Mouse (Mus musculus) stomach, embryonic 16.5 days (tissue): Measurements from ENCODE around the gene Dync1i2. TPM values are rescaled to one million over a fixed set of nuclear protein-coding genes. Genes with fewer than 3 reads are reported as not detected.

Experiments
- ATAC-seq: fragments of 200-750 bp; cut with Nextera tagmentation; 2 replicates; pipeline ENCODE4 v1.8.0; 2017; ENCODE audit warnings: moderate number of reproducible peaks, moderate TSS enrichment; ENCODE audit not compliant: insufficient read depth, low FRiP score
- H3K27ac ChIP-seq: fragments of 300-500 bp; sonication (generic); 2 replicates; pipeline ENCODE4 v1.5.1; 2014; ENCODE audit warnings: low read length
- H3K27me3 ChIP-seq: fragments of 300-500 bp; sonication (generic); 2 replicates; pipeline ENCODE4 v1.6.1; 2014; ENCODE audit warnings: low read length, control low read depth, mixed read lengths; ENCODE audit not compliant: control insufficient read depth, insufficient read depth
- H3K36me3 ChIP-seq: fragments of 300-500 bp; sonication (generic); 2 replicates; pipeline ENCODE4 v1.6.1; 2014; ENCODE audit warnings: low read length; ENCODE audit not compliant: control insufficient read depth, insufficient read depth
- H3K4me1 ChIP-seq: fragments of 300-500 bp; sonication (generic); 2 replicates; pipeline ENCODE4 v1.6.1; 2014; ENCODE audit warnings: low read length, control low read depth, mixed read lengths; ENCODE audit not compliant: control insufficient read depth, insufficient read depth
- H3K4me2 ChIP-seq: fragments of 300-500 bp; sonication (generic); 2 replicates; pipeline ENCODE4 v1.6.1; 2014; ENCODE audit warnings: low read depth, low read length, mixed read lengths
- H3K4me3 ChIP-seq: fragments of 300-500 bp; sonication (generic); replicated peaks from 2 replicates; pipeline ENCODE4 v1.5.1; 2014; ENCODE audit warnings: mild to moderate bottlenecking, low read length
- H3K9ac ChIP-seq: fragments of 300-500 bp; sonication (generic); 2 replicates; pipeline ENCODE4 v1.6.1; 2014; ENCODE audit warnings: low read length
- H3K9me3 ChIP-seq: fragments of 300-500 bp; sonication (generic); replicated peaks from 2 replicates; pipeline ENCODE4 v1.6.1; 2016; ENCODE audit warnings: low read length, control low read depth; ENCODE audit not compliant: control insufficient read depth
- WGBS: fragments of 180-500 bp; shearing (Covaris S2); extraction: QIAGEN DNeasy Blood & Tissue Kit; methylation state at CpG from one replicate; pipeline ENCODE4 v1.1.7; 2014; 5-methylcytosine and 5-hydroxymethylcytosine counted together
- polyA plus RNA-seq: library from polyadenylated mRNA; unstranded; fragments of >200 nt; fragmentation: Nextera tagmentation; extraction: Ambion mirVana; gene quantifications from 2 replicates; pipeline ENCODE4 v1.2.1, GENCODE M21; 2015

The Dync1i2 gene
- polyA plus RNA-seq, 1 experiment from 2014 or later = 77.1 TPM

DNA sequence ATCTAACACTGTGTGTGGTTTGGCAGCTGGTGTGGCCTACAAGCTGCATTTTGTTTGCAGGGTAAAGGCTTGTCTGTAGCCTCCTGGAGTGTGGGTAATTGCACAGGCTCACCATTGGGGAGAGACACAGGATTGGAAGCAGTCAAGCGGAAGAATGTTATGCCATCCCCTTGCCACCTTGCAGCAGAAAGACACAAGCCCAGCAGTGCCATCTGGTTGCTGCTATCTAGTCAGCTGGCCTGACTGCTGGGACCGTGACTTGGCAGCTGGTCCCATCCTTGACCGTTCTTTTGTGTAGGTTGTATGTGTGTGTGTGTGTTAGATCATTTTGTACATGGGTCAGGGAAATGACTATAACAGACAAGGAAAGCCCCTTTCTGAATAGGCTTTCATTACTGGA is 33.9 kb downstream of the Dync1i2 start:
- H3K9me3 ChIP-seq = no peaks in the 10 kb centered on the region
- no peak overlapping the region for H3K9ac ChIP-seq
- no peaks in the 10 kb centered on the region for H3K4me1 ChIP-seq
- no peaks in the 10 kb centered on the region for H3K27me3 ChIP-seq
- no peak for ATAC-seq
- H3K27ac ChIP-seq = no peak overlapping the region
- WGBS = 88% methylated on average over 3 of the region's 3 CpGs
- no peak overlapping the region for H3K4me2 ChIP-seq
- H3K4me3 ChIP-seq = no peak overlapping the region
- peaks cover 11% of the 10 kb centered on the region; the same call in 1 of the 2 replicates for H3K36me3 ChIP-seq

DNA sequence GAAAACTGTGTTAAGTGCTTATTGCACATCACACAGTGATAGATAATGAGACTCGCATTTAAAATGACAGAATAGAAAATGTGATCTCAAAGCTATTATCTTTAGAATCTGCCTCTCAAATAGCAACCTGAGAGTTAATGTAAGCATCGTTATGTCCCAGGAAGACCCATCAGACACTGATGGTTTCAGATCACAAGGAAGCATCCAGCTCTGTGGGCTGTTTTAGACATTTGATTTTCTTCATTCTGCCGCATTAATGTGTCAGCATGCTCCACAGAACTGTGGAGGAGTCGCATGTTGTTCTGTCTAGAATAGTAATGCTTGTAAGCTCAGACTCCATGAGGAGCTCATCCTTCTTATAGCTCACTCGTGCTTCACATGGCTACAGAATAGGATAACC is 34.6 kb downstream of the Dync1i2 start:
- peaks cover 11% of the 10 kb centered on the region; the same call in 1 of the 2 replicates for H3K36me3 ChIP-seq
- H3K9me3 ChIP-seq = no peaks in the 10 kb centered on the region
- no peak overlapping the region for H3K4me2 ChIP-seq
- H3K4me1 ChIP-seq = no peaks in the 10 kb centered on the region
- no peak for ATAC-seq
- H3K27me3 ChIP-seq = no peaks in the 10 kb centered on the region
- 85% methylated on average over 5 of the region's 5 CpGs for WGBS
- H3K4me3 ChIP-seq = no peak overlapping the region
- no peak overlapping the region for H3K27ac ChIP-seq
- H3K9ac ChIP-seq = no peak overlapping the region

DNA sequence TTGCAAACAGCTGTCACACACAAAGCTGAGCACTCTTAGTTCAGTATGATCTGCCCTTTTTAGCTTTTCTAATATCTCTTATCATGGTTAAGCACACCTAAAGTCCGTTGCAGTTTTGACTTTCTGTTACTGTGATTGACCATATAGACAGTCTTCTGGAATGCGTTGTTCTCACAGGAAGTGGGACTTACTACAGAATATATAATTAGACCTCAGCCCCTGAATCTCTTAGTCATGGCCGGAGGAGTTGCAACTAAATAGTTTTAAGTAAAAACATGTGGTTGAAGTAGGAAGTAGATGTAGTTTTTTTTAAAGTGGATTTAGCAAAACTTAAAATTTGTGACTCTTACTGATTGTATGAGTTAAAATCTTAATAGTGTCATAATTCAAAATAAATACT is 36.6 kb downstream of the Dync1i2 start:
- Histone ChIP-seq H3K36me3 (peaks cover 11% of the 10 kb centered on the region; the same call in 1 of the 2 replicates), H3K9me3 (no peaks in the 10 kb centered on the region), H3K4me3 (no peak overlapping the region), H3K27me3 (no peaks in the 10 kb centered on the region), H3K27ac (no peak overlapping the region), H3K9ac (no peak overlapping the region), H3K4me1 (no peaks in the 10 kb centered on the region), H3K4me2 (no peak overlapping the region)
- WGBS = 75% methylated on average over 3 of the region's 3 CpGs
- no peak for ATAC-seq

DNA sequence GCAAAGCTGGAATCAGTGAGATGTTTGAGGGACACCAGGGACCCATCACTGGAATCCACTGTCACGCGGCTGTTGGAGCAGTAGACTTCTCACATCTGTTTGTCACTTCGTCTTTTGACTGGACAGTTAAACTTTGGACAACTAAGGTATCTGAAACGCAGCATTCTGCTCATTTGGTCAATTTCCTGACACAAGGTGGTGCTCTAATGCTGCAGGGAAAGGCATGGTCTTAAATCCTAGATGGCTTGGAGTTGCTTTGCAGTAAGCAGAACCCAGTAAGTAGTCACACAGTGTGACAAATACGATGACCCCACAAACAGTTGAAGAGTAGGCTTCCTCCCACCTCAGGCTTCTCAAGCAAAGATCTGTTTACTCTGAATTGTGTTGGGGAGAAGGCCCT is 39.3 kb downstream of the Dync1i2 start:
- Histone ChIP-seq H3K4me2 (no peak overlapping the region), H3K36me3 (peaks cover 10% of the 10 kb centered on the region; the same call in 1 of the 2 replicates), H3K27me3 (no peaks in the 10 kb centered on the region), H3K4me1 (no peaks in the 10 kb centered on the region), H3K27ac (no peak overlapping the region), H3K9ac (no peak overlapping the region), H3K4me3 (no peak overlapping the region), H3K9me3 (no peaks in the 10 kb centered on the region)
- WGBS = 67% methylated on average over 5 of the region's 5 CpGs
- no peak for ATAC-seq

DNA sequence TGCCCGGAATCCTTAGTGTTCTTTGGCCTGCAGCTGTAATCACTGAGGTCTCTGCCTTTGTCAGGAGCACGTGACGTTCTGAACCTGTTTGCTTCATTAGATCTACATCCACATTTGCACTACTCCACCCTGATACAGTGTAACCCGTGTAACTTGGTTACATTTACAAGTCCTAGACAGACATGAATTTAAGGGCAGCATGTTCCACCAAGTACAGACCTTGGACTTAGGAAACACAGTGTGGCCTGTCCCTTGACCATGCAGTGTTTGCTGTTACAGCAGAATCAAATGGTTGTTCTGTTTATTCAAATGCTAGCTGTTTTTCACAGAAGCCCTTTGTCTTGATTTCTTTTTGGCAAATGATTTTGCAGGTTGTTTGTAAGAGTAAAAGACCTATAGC is 43.3 kb downstream of the Dync1i2 start:
- ATAC-seq = no peak
- Histone ChIP-seq H3K36me3 (peaks cover 12% of the 10 kb centered on the region; the same call in 1 of the 2 replicates), H3K9ac (no peak overlapping the region), H3K9me3 (no peaks in the 10 kb centered on the region), H3K27ac (no peak overlapping the region), H3K4me1 (no peaks in the 10 kb centered on the region), H3K4me2 (no peak overlapping the region), H3K27me3 (no peaks in the 10 kb centered on the region), H3K4me3 (no peak overlapping the region)
- WGBS = 75% methylated on average over 4 of the region's 4 CpGs

DNA sequence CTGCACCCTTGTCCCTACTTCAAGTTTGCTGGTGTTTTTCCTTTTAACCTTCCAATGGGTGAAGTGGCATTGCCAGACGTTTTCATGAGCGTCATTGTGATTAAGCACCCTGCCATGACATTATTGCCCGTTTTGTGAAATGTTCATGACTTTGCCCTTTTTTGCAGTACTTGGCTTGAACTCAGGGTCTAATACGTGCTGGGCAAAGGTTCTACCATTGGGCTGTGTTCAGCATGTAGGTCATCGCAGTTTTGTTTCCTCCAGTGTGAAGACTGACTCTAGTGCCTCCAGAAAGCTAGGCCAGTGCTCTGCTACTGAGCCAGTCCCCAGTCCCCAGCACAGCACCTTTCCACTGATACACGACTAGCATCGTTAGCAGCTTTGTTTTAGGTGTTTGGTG is 45.1 kb downstream of the Dync1i2 start:
- no peaks in the 10 kb centered on the region for H3K27me3 ChIP-seq
- WGBS = 90% methylated on average over 7 of the region's 7 CpGs
- no peaks in the 10 kb centered on the region for H3K4me1 ChIP-seq
- no peak overlapping the region for H3K4me3 ChIP-seq
- no peak overlapping the region for H3K4me2 ChIP-seq
- no peak for ATAC-seq
- peaks cover 13% of the 10 kb centered on the region for H3K36me3 ChIP-seq
- H3K27ac ChIP-seq = no peak overlapping the region
- no peaks in the 10 kb centered on the region for H3K9me3 ChIP-seq
- H3K9ac ChIP-seq = no peak overlapping the region

- Histone ChIP-seq H3K9me3 (no peaks in the 10 kb centered on the region), H3K9ac (no peak overlapping the region), H3K4me2 (no peak overlapping the region), H3K4me3 (no peak overlapping the region), H3K36me3 (peaks cover 8% of the 10 kb centered on the region), H3K4me1 (no peaks in the 10 kb centered on the region), H3K27ac (no peak overlapping the region), H3K27me3 (no peaks in the 10 kb centered on the region)
- WGBS = 93% methylated on average over 20 of the region's 20 CpGs
- ATAC-seq = no peak
Observed at GRCm38 (mm10) chr2:71264585-71264984, 53.1 kb downstream of the Dync1i2 start.

DNA sequence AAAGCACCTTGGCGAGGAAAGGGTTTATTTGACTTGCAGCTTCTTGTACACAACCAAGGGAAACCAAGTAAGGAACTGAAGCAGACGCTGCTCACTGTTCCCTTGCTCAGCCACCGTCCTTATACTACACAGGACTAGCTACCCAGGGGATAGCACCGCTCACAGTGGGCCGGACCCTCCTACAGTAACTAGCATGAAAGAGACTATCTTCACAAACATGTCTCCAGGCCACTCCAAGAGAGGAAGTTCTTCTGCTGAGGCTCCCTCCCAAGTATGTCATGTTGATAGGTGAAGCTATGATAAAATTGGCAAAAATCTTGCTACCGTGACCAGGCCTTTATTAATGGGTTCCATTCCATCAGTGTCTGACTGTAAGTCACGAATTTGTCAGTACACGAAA is 57.2 kb downstream of the Dync1i2 start:
- Histone ChIP-seq H3K4me3 (no peak overlapping the region), H3K9ac (no peak overlapping the region), H3K36me3 (no peaks in the 10 kb centered on the region), H3K4me2 (no peak overlapping the region), H3K27me3 (no peaks in the 10 kb centered on the region), H3K4me1 (no peaks in the 10 kb centered on the region), H3K9me3 (no peaks in the 10 kb centered on the region), H3K27ac (no peak overlapping the region)
- no peak for ATAC-seq
- WGBS = 90% methylated on average over 8 of the region's 8 CpGs

DNA sequence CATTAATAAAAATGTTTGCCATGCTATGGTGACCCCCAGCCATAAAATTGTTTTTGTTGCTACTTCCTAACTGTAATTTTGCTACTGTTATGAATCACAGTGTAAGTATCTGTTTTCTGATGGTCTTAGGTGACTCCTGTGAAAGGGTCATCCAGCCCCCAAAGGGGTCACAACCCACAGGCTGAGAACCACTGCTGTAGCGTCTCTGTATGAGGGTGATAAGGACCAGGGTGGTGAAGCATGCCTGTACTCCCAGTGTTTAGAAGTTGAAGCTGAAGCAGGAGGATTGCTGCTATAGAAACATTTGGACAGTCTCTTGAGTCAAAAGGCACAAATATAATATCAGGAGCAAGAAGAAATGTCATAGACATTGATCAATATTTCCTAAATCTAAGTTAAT is 57.8 kb downstream of the Dync1i2 start:
- WGBS = 48% methylated on average over 1 of the region's 1 CpGs
- no peaks in the 10 kb centered on the region for H3K9me3 ChIP-seq
- no peak overlapping the region for H3K4me3 ChIP-seq

GRCm38 (mm10) chr2:71270085-71270484 is 58.6 kb downstream of the Dync1i2 start:
- no peak overlapping the region for H3K4me3 ChIP-seq

More for the DNA sequence above, 57.8 kb downstream of the Dync1i2 start:
- Histone ChIP-seq H3K4me2 (no peak overlapping the region), H3K4me1 (no peaks in the 10 kb centered on the region), H3K27me3 (no peaks in the 10 kb centered on the region), H3K27ac (no peak overlapping the region), H3K36me3 (no peaks in the 10 kb centered on the region), H3K9ac (no peak overlapping the region)
- ATAC-seq = no peak

More at GRCm38 (mm10) chr2:71270085-71270484, 58.6 kb downstream of the Dync1i2 start:
- Histone ChIP-seq H3K9me3 (no peaks in the 10 kb centered on the region), H3K27ac (no peak overlapping the region), H3K4me2 (no peak overlapping the region), H3K27me3 (no peaks in the 10 kb centered on the region), H3K36me3 (no peaks in the 10 kb centered on the region), H3K4me1 (0 out of 2 replicates have a peak, but pooled peaks cover 4% of the 10 kb centered on the region), H3K9ac (no peak overlapping the region)
- no peak for ATAC-seq
- 66% methylated on average over 4 of the region's 4 CpGs for WGBS
